Mouse (Mus musculus) cerebellum, adult (tissue): Measurements from ENCODE around the gene Vmn2r68.

ENCODE experiments used
- ATAC-seq: cut with Nextera tagmentation; 2 replicates; pipeline ENCODE4 v1.9.2; 2017; ENCODE audit warnings: mild to moderate bottlenecking, moderate library complexity, mixed read lengths; ENCODE audit not compliant: insufficient number of reproducible peaks, low FRiP score, low TSS enrichment

Gene Vmn2r68

GRCm38 (mm10) chr7:85237683-85238082, at the start of gene Vmn2r68:
TSS of gene Vmn2r68 (minus strand) at chr7:85237783.
- ATAC-seq, result no peak
